Mouse (Mus musculus) hindbrain, postnatal 0 days (tissue): Measurements from ENCODE around the gene Il31. TPM values are rescaled to one million over a fixed set of nuclear protein-coding genes. Genes with fewer than 3 reads are reported as not detected.
A peak's percentile ranks its signal among the peaks of the same experiment; 100 is the strongest.

Source experiments
- ATAC-seq: fragments of 200-750 bp; cut with Nextera tagmentation; 2 replicates; pipeline ENCODE4 v1.8.0; 2017; ENCODE audit warnings: mild to moderate bottlenecking, moderate TSS enrichment, moderate library complexity
- DNase-seq: peaks from one replicate; pipeline ENCODE4 v3.0.0-alpha.2; 2015; ENCODE audit warnings: low spot score
- H3K27ac ChIP-seq: fragments of 300-500 bp; sonication (generic); 2 replicates; pipeline ENCODE4 v1.5.1; 2014; ENCODE audit warnings: mild to moderate bottlenecking
- H3K27me3 ChIP-seq: fragments of 300-500 bp; sonication (generic); 2 replicates; pipeline ENCODE4 v1.6.1; 2014; ENCODE audit warnings: low read length, mixed read lengths; ENCODE audit not compliant: insufficient read depth
- H3K36me3 ChIP-seq: fragments of 300-500 bp; sonication (generic); 2 replicates; pipeline ENCODE4 v1.6.1; 2014; ENCODE audit warnings: low read length, mixed read lengths; ENCODE audit not compliant: insufficient read depth
- H3K4me1 ChIP-seq: fragments of 300-500 bp; sonication (generic); 2 replicates; pipeline ENCODE4 v1.6.1; 2014; ENCODE audit warnings: antibody characterized with exemption, low read length, mixed read lengths; ENCODE audit not compliant: insufficient read depth
- H3K4me2 ChIP-seq: fragments of 300-500 bp; sonication (generic); 2 replicates; pipeline ENCODE4 v1.6.1; 2014; ENCODE audit warnings: low read depth, mild to moderate bottlenecking, low read length, moderate library complexity, mixed read lengths
- H3K4me3 ChIP-seq: fragments of 300-500 bp; sonication (generic); 2 replicates; pipeline ENCODE4 v1.5.1; 2014; ENCODE audit warnings: low read length
- H3K9ac ChIP-seq: fragments of 300-500 bp; sonication (generic); replicated peaks from 2 replicates; pipeline ENCODE4 v1.6.1; 2014; ENCODE audit warnings: mild to moderate bottlenecking, low read length, moderate library complexity, mixed read lengths
- H3K9me3 ChIP-seq: fragments of 300-500 bp; sonication (generic); 2 replicates; pipeline ENCODE4 v1.6.1; 2016; ENCODE audit warnings: low read length, mixed read lengths
- CTCF ChIP-seq: IDR thresholded peaks from 2 replicates; pipeline ENCODE4 v1.5.1; 2016; ENCODE audit warnings: antibody characterized with exemption, control low read depth, low read depth
- WGBS: fragments of 180-500 bp; shearing (Covaris S2); extraction: QIAGEN DNeasy Blood & Tissue Kit; methylation state at CpG from one replicate; pipeline ENCODE4 v1.1.7; 2014; 5-methylcytosine and 5-hydroxymethylcytosine counted together
- polyA plus RNA-seq: library from polyadenylated mRNA; unstranded; fragments of >200 nt; fragmentation: Nextera tagmentation; extraction: Ambion mirVana; gene quantifications from 2 replicates; pipeline ENCODE4 v1.2.1, GENCODE M21; 2015
- total RNA-seq: library from RNA; depleted of rRNA; stranded (reverse); fragments of >200 nt; gene quantifications from 2 replicates; pipeline ENCODE4 v1.2.3, GENCODE M21; 2014; rRNA removed

Il31 gene
- not detected in 2 replicates for total RNA-seq
- not detected in 2 replicates for polyA plus RNA-seq

GRCm38 (mm10) chr5:123489112-123489785, at the start of gene Il31, which contains the start of gene Lrrc43:
Il31 (minus strand) TSS chr5:123489489.
Lrrc43 (plus strand) TSS chr5:123489305.
- ATAC-seq (peak; percentile 76), DNase-seq (peak; percentile 71)
- H3K27ac ChIP-seq = no peak within 1 kb of the TSS
- H3K4me1 ChIP-seq = peaks cover 7% of the 10 kb centered on the region; the same call in 1 of the 2 replicates
- TF ChIP-seq CTCF = no peak
- no peaks in the 10 kb centered on the region for H3K9me3 ChIP-seq
- peak within 1 kb of the TSS; percentile 56 for H3K4me2 ChIP-seq
- H3K9ac ChIP-seq = peak within 1 kb of the TSS; percentile 28; the same call in 1 of the 2 replicates
- peak within 1 kb of the TSS; percentile 24 for H3K4me3 ChIP-seq
- 6% methylated on average over 25 of the region's 25 CpGs for WGBS
- no peaks in the 10 kb centered on the region for H3K27me3 ChIP-seq
- no peaks in the 10 kb centered on the region for H3K36me3 ChIP-seq

DNA sequence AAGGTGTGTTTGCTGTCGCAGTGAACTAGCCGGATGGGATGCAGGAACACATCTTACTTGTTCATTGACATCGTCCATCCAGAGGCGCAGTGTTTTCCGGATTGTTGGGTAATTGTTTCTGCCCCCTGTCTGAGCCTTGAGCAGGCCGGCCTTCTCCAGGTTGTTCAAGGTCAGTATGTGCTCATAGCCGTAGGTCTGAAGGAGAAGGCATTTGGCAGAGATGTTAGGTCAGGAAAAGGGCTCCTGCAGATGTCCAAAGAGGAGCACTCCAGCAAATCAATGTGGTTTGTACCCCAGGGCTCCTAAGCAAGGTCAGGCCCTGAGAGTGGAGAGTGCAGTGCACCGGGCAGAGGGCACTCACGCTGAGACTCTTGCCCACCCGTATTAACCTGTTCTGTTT, 44.5 kb upstream of the Il31 start:
- ATAC-seq = no peak
- no peaks in the 10 kb centered on the region for H3K27me3 ChIP-seq
- H3K4me3 ChIP-seq = no peak overlapping the region

GRCm38 (mm10) chr5:123530056-123530455, 40.8 kb upstream of the Il31 start:
- ATAC-seq (no peak), DNase-seq (no peak)
- no peaks in the 10 kb centered on the region for H3K27me3 ChIP-seq
- no peak for TF ChIP-seq CTCF
- no peak overlapping the region for H3K9ac ChIP-seq
- 88% methylated on average over 8 of the region's 8 CpGs for WGBS
- no peak overlapping the region for H3K4me3 ChIP-seq
- peaks cover 52% of the 10 kb centered on the region for H3K36me3 ChIP-seq
- no peaks in the 10 kb centered on the region for H3K4me1 ChIP-seq
- no peaks in the 10 kb centered on the region for H3K9me3 ChIP-seq
- H3K4me2 ChIP-seq = no peak overlapping the region
- no peak overlapping the region for H3K27ac ChIP-seq

More for the DNA sequence above, 44.5 kb upstream of the Il31 start:
- no peak for TF ChIP-seq CTCF
- H3K9me3 ChIP-seq = no peaks in the 10 kb centered on the region
- peaks cover 71% of the 10 kb centered on the region for H3K36me3 ChIP-seq
- H3K27ac ChIP-seq = no peak overlapping the region
- H3K9ac ChIP-seq = no peak overlapping the region
- H3K4me2 ChIP-seq = no peak overlapping the region
- DNase-seq = no peak
- 95% methylated on average over 10 of the region's 10 CpGs for WGBS
- no peaks in the 10 kb centered on the region for H3K4me1 ChIP-seq

DNA sequence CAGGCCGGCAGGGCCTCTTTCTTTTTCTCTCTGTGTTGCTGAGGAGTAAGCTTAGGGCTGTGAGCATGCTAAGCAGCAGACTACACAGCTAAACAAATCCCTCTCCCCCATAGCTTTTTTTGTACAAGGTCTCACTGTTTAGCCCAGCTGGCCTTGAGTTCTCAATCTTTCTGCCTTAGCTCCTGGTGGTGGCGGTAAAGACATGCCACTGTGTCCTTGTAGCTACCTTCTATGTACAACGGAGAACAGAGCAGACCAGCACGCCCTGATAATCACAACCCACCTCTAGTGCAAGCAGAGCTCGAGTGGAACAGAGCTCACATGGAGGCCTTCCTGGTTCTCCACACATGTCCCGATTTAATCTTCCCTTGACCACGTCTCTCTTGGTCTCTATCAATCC, 39.4 kb upstream of the Il31 start:
- Histone ChIP-seq H3K9ac (no peak overlapping the region), H3K27ac (no peak overlapping the region), H3K4me1 (no peaks in the 10 kb centered on the region), H3K9me3 (no peaks in the 10 kb centered on the region), H3K27me3 (no peaks in the 10 kb centered on the region), H3K4me3 (no peak overlapping the region), H3K4me2 (no peak overlapping the region), H3K36me3 (peaks cover 47% of the 10 kb centered on the region)
- no peak for DNase-seq
- TF ChIP-seq CTCF = no peak
- WGBS = 75% methylated on average over 7 of the region's 7 CpGs
- no peak for ATAC-seq

- WGBS = 91% methylated on average over 9 of the region's 9 CpGs
- peaks cover 22% of the 10 kb centered on the region; the same call in 1 of the 2 replicates for H3K36me3 ChIP-seq
- DNase-seq = no peak
- no peak overlapping the region for H3K27ac ChIP-seq
- no peaks in the 10 kb centered on the region for H3K27me3 ChIP-seq
- H3K4me3 ChIP-seq = no peak overlapping the region
- no peak for ATAC-seq
- peaks cover 9% of the 10 kb centered on the region for H3K4me1 ChIP-seq
- H3K9me3 ChIP-seq = no peaks in the 10 kb centered on the region
- no peak for TF ChIP-seq CTCF
- no peak overlapping the region for H3K9ac ChIP-seq
- no peak overlapping the region for H3K4me2 ChIP-seq
These were observed 36.7 kb upstream of the Il31 start for GRCm38 (mm10) chr5:123525916-123526495.

DNA sequence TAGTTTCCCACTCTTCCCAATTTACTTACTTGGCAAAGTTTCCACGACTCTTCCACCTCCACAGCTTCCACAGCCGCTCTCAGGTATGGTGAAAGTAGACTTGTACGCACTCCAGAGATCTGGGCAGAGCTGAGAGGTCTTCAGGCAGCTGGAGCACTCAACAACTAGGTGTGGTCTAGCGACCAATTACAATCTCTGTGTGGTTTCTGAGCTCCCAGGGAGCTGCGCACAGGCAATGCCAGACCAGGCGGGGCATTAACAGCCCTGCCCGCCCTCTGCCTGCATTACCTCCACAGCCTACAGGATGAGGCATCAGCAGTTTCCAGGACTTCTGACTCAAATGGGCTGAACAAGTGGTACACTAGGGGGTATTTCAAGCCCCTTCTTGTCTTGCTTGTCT, 36.0 kb upstream of the Il31 start, which contains the start of gene Gm49027:
TSS of gene Gm49027 (minus strand) at position 208 of the 400 bp plus-strand sequence.
- peaks cover 9% of the 10 kb centered on the region for H3K4me1 ChIP-seq
- H3K27ac ChIP-seq = peak within 1 kb of the TSS; percentile 74; the same call in 1 of the 2 replicates
- peak within 1 kb of the TSS; percentile 56 for H3K9ac ChIP-seq
- no peaks in the 10 kb centered on the region for H3K9me3 ChIP-seq
- 85% methylated on average over 7 of the region's 7 CpGs for WGBS
- H3K4me3 ChIP-seq = peak within 1 kb of the TSS; percentile 65
- no peak for DNase-seq
- H3K4me2 ChIP-seq = peak within 1 kb of the TSS; percentile 92
- no peak for ATAC-seq
- H3K27me3 ChIP-seq = no peaks in the 10 kb centered on the region
- no peak for TF ChIP-seq CTCF
- peaks cover 15% of the 10 kb centered on the region; the same call in 1 of the 2 replicates for H3K36me3 ChIP-seq

DNA sequence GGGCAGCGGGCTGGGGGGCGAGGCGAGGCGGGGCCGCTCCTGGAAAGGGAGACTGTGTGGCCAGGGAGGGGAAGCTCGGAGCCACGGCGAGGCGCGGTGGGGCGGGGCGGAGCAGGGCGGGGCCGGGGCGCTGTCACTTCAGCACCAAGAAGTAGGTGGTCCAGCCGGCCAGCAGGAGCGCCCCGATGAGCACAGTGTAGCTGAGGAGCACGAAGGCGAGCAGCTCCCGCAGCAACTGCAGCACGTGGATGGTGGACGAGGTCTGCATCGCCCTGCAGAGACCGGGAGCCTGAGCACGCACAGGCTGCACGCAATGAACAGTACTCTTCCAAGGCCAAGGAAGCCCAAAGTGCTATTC, 35.1 kb upstream of the Il31 start:
- H3K4me3 ChIP-seq = peak overlapping the region; percentile 65
- peaks cover 6% of the 10 kb centered on the region; the same call in 1 of the 2 replicates for H3K36me3 ChIP-seq
- H3K4me1 ChIP-seq = peaks cover 9% of the 10 kb centered on the region
- peak overlapping the region; percentile 92 for H3K4me2 ChIP-seq
- H3K27ac ChIP-seq = peak overlapping the region; percentile 74; the same call in 1 of the 2 replicates
- peak overlapping the region; percentile 56 for H3K9ac ChIP-seq
- ATAC-seq (peak; percentile 89), DNase-seq (no peak)
- under 1% methylated on average over 26 of the region's 27 CpGs for WGBS
- TF ChIP-seq CTCF = peak; percentile 29; the same call in 1 of the 2 replicates
- H3K9me3 ChIP-seq = no peaks in the 10 kb centered on the region
- H3K27me3 ChIP-seq = no peaks in the 10 kb centered on the region
